Comparison of ENCODE assay signal across 9 mouse cellular contexts in the genomic region with DNA sequence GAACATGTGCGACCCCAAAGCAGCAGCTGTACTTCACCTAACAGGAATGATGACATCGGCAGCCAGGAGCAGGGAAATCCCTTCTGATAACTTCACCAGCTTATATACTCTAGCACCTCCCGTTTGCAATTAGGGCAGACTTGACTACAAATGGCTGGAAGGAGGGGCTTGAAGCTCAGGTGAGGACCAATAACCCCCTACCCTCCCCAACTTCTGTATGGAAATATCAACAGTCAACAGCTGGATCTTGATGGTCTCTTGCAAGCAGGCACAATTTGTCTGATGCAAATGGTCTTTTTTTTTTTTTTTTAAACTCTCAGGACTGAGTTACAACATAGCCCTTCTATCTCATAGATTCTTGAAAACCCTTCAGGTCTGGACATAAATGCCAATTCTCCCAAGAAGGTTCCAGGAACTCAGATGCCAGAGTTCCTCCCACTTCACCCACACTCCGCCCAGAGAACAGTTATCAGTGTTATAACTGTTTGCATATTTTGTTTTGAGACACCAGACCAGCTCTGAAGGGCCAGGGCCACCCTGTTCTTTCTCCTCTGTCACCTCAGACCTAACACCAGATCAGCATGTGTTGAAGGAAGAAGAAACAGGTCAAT. TPM values are rescaled to one million over a fixed set of nuclear protein-coding genes. Genes with fewer than 3 reads are reported as not detected.
DNase-seq lines count a peak whose midpoint lies in the region; ATAC-seq and TF ChIP-seq lines count a peak whose summit lies in the region.
"Had no signal": no experiment of that assay in that cellular context is flagged by ENCODE, and none has a peak within 500 bp of the region (broad histone marks: within the 10 kb centered on the region; RNA-seq: fewer than 3 reads in every experiment).

A gene (minus strand): TSS at position 51 of the 611 bp plus-strand sequence.

- no peak within 1 kb of the TSS for H3K4me3 ChIP-seq in layer of hippocampus, adult 2 months
- H3K4me3 ChIP-seq in embryonic facial prominence, embryonic 11.5 days (ENCODE audit: low read depth, low read length) = no peak within 1 kb of the TSS
- no peak within 1 kb of the TSS for H3K4me3 ChIP-seq in heart, embryonic 12.5 days
- no peak within 1 kb of the TSS for H3K4me3 ChIP-seq in midbrain, postnatal 0 days (ENCODE audit: low read depth, low read length)

- no peak within 1 kb of the TSS for H3K9ac ChIP-seq in embryonic facial prominence, embryonic 11.5 days (replicated peaks; ENCODE audit: low read length)
- H3K9ac ChIP-seq in heart, embryonic 12.5 days = no peak within 1 kb of the TSS; the same call in 1 of the 2 replicates
- no peak within 1 kb of the TSS for H3K9ac ChIP-seq in midbrain, postnatal 0 days (replicated peaks; ENCODE audit: low read length, poor library complexity, severe bottlenecking)
- H3K9ac ChIP-seq: liver, embryonic 14.5 days had no signal

- no peaks in the 10 kb centered on the region for H3K27me3 ChIP-seq in embryonic facial prominence, embryonic 11.5 days (ENCODE audit: control insufficient read depth, insufficient read depth, low read length)
- H3K27me3 ChIP-seq in heart, embryonic 12.5 days (replicated peaks) = no peaks in the 10 kb centered on the region
- H3K27me3 ChIP-seq in midbrain, postnatal 0 days (ENCODE audit: insufficient read depth, low read length) = no peaks in the 10 kb centered on the region

- H3K4me2 ChIP-seq in embryonic facial prominence, embryonic 11.5 days (ENCODE audit: low read depth, low read length) = no peak within 1 kb of the TSS
- 0 out of 2 replicates have a peak within 1 kb of the TSS, but pooled peaks have one; percentile 2 for H3K4me2 ChIP-seq in heart, embryonic 12.5 days
- no peak within 1 kb of the TSS for H3K4me2 ChIP-seq in midbrain, postnatal 0 days (ENCODE audit: low read depth, low read length, poor library complexity, severe bottlenecking)

- no peak within 1 kb of the TSS for H3K27ac ChIP-seq in layer of hippocampus, adult 2 months
- no peak within 1 kb of the TSS for H3K27ac ChIP-seq in embryonic facial prominence, embryonic 11.5 days (replicated peaks; ENCODE audit: low read depth, low read length)
- H3K27ac ChIP-seq in heart, embryonic 12.5 days (ENCODE audit: poor library complexity, severe bottlenecking) = no peak within 1 kb of the TSS
- H3K27ac ChIP-seq in midbrain, postnatal 0 days (ENCODE audit: low read depth, low read length) = no peak within 1 kb of the TSS
- H3K27ac ChIP-seq: liver, embryonic 14.5 days had no signal

- DNase-seq in layer of hippocampus, adult 2 months (ENCODE audit: low spot score in 2 of 2) = no peak
- DNase-seq in layer of hippocampus, adult 9-10 months (ENCODE audit: low spot score) = no peak
- no peak for DNase-seq in embryonic facial prominence, embryonic 11.5 days (ENCODE audit: low spot score)
- no peak for DNase-seq in left cerebral cortex, adult 8-10 months (ENCODE audit: low spot score in 2 of 2)
- no peak for DNase-seq in midbrain, postnatal 0 days (ENCODE audit: low spot score)
- no peak for DNase-seq in frontal cortex, postnatal 14 days (ENCODE audit: low spot score in 2 of 2)
- no peak for DNase-seq in ovary, postnatal 14 days (ENCODE audit: low spot score)

- peaks cover 8% of the 10 kb centered on the region; the same call in 1 of the 2 replicates for H3K4me1 ChIP-seq in embryonic facial prominence, embryonic 11.5 days (ENCODE audit: control insufficient read depth, insufficient read depth, low read length)
- H3K4me1 ChIP-seq in heart, embryonic 12.5 days (replicated peaks) = peaks cover 48% of the 10 kb centered on the region
- H3K4me1 ChIP-seq in midbrain, postnatal 0 days (ENCODE audit: insufficient read depth, low read length) = peaks cover 16% of the 10 kb centered on the region

- H3K9me3 ChIP-seq in embryonic facial prominence, embryonic 11.5 days (replicated peaks; ENCODE audit: control insufficient read depth, low read length) = no peaks in the 10 kb centered on the region
- peaks cover 5% of the 10 kb centered on the region; the same call in 1 of the 2 replicates for H3K9me3 ChIP-seq in heart, embryonic 12.5 days (replicated peaks)
- H3K9me3 ChIP-seq in midbrain, postnatal 0 days (ENCODE audit: low read length) = no peaks in the 10 kb centered on the region

- no peak for TF ChIP-seq CTCF in layer of hippocampus, adult 2 months (conservative IDR thresholded peaks at IDR 0.05)
- TF ChIP-seq CTCF in midbrain, postnatal 0 days (IDR thresholded peaks at IDR 0.05) = no peak

- no peak for ATAC-seq in embryonic facial prominence, embryonic 11.5 days (replicated peaks; ENCODE audit: insufficient number of reproducible peaks, low FRiP score, low TSS enrichment, low read depth)
- ATAC-seq in heart, embryonic 12.5 days (ENCODE audit: insufficient number of reproducible peaks, low FRiP score) = no peak
- no peak for ATAC-seq in midbrain, postnatal 0 days (ENCODE audit: low FRiP score)

- 76% methylated on average over 4 of the region's 4 CpGs for WGBS in embryonic facial prominence, embryonic 11.5 days
- WGBS in heart, embryonic 12.5 days = 44% methylated on average over 4 of the region's 4 CpGs
- 86% methylated on average over 4 of the region's 4 CpGs for WGBS in midbrain, postnatal 0 days

- no peaks in the 10 kb centered on the region for H3K36me3 ChIP-seq in embryonic facial prominence, embryonic 11.5 days (replicated peaks; ENCODE audit: control insufficient read depth, insufficient read depth, low read depth, low read length)
- 0 out of 2 replicates have a peak, but pooled peaks cover 4% of the 10 kb centered on the region for H3K36me3 ChIP-seq in heart, embryonic 12.5 days
- H3K36me3 ChIP-seq in midbrain, postnatal 0 days (ENCODE audit: insufficient read depth, low read length) = no peaks in the 10 kb centered on the region

RNA-seq across cellular contexts. Expression of the gene that starts here (rescaled TPM):
- total RNA-seq in layer of hippocampus, adult 2 months (2021) = 10 to 100 TPM; 61.0 to 65.9 TPM
- polyA plus RNA-seq in embryonic facial prominence, embryonic 11.5 days (2014; fragmentation: Nextera tagmentation; extraction: Ambion mirVana) = 24.3 and 27.9 TPM in 2 replicates
- polyA plus RNA-seq in heart, embryonic 12.5 days (2016; fragmentation: Nextera tagmentation; extraction: Ambion mirVana) = 31.3 and 33.6 TPM in 2 replicates
- 10 to 100 TPM; 54.7 to 62.8 (median 59.4) TPM for total RNA-seq in left cerebral cortex, adult 8-10 months (2022)
- 32.0 and 38.3 TPM in 2 replicates for total RNA-seq in midbrain, postnatal 0 days (2014; rRNA removed)
- 45.3 and 48.5 TPM in 2 replicates for polyA plus RNA-seq in midbrain, postnatal 0 days (2015; fragmentation: Nextera tagmentation; extraction: Ambion mirVana)
